Mouse (Mus musculus) gonadal fat pad, adult 2 months (tissue): ENCODE measurements around the gene Scn8a. TPM values are rescaled to one million over a fixed set of nuclear protein-coding genes. Genes with fewer than 3 reads are reported as not detected.
"Not testable (repeated sequence)": the region's sequence is repeated elsewhere in the genome, so short reads cannot be mapped to it uniquely, and the experiment has no call there.

Experiments
- DNase-seq: peaks from one replicate; pipeline ENCODE4 v3.0.0-alpha.2; 2012; ENCODE audit warnings: low read depth
- polyA plus RNA-seq: library from polyadenylated mRNA; depleted of rRNA; stranded (reverse); fragments of >200 nt; gene quantifications from 2 replicates; pipeline ENCODE4 v1.2.3, GENCODE M21; 2012; rRNA removed

The Scn8a gene
- polyA plus RNA-seq: 1.1 and 1.6 TPM in 2 replicates

DNA sequence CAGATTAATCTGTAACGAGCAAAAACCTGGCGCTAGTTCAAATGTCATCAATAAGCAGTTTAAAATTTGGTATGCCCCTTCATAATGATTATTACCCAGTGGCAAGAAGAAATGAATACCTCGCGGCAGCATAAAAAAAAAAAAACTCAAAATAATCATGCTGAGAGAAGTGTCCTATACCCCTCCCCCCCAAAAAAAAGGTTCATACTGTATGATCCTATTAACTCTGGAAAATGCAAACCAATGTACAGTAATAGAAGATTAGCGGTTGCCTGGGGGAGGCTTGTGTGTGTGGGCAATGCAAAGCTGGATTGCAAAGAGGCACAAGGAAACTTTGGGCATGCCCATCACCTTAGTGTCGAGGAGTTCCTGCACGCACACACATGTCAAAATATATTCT lies at the start of gene Scn8a:
Gene Scn8a, plus strand, starts transcription at position 301 of the 400 bp plus-strand sequence.
- DNase-seq: no peak

DNA sequence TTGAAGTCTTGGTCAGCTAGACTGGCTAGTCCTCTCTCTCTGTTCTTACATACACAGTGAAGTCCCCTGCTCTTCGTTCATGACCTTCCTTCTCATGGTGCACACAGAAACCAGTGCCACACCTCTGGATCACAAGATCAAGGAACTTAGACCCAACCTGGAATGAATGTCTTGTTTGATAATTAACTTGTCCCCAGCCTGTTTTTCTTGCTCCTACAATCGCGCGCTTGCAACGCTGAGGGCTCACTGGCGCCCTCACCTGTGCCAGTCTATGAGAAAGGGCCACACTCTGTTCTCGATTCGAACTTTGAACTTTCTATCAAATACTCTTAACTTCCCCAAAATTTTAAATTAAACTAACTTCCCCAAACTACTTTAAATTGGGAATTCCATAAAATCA lies 47.8 kb upstream of the Scn8a start:
- no peak for DNase-seq

DNA sequence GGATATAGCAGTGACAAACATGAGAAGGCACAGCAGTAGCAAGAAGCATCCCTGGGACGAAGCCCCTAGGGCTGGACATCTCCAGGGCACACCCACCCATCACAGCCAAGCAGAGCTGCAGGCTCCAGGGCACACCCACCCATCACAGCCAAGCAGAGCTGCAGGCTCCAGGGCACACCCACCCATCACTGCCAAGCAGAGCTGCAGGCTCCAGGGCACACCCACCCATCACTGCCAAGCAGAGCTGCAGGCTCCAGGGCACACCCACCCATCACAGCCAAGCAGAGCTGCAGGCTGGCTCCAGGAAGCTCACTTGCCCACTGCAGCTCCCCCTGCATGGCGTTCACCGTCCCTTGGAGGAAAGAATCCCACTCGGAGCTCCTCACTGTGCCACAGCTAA lies 47.3 kb upstream of the Scn8a start:
- DNase-seq: not testable (repeated sequence)

DNA sequence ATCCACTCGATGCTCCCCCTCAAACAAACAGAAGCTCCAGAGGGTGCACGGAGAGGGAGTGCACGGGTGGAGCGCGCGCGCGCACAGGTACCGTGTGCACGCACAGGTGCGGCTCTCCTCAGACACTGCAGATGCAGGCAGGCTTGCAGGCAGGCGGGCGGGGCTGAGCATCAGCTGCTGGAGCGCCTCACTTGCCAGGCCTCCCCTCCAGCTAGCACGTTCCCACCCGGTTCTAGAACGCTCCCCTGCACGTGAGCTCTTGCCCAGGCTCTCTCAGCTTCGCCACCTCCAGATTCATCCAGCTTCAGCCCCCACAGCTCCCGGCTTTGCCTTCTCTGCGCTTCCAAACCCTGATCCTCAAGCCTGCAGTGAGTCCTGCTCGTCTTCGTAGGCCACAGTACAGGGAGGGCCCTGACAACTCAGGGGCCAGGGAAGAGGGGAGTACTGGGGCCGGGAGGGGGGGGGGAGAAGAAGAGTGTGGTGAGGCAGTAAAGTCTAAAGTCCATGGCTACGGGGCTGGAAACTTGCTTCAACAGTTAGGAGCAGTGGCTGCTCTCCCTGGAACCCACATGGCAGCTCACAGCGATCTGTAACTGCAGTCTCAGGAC lies 44.3 kb upstream of the Scn8a start:
- no peak for DNase-seq

DNA sequence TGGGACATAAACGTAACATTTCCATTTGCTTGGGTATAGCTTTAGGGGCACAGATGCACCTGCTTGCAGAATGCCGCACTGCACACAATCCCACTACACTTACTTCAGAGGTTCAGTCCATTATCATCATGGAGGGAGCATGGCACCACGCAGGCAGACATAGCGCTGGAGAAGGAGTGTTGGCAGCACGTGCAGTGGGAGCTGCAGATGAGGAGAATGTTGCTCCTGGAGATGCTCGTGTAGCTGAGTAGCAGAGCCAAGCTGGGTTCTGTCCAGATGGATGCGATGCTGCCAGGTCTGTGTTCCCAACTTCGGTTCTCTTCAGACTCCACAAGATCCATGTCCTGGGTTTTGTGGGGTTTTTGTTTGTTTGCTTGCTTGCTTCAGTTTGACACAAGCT lies 43.6 kb upstream of the Scn8a start:
- DNase-seq: no peak

DNA sequence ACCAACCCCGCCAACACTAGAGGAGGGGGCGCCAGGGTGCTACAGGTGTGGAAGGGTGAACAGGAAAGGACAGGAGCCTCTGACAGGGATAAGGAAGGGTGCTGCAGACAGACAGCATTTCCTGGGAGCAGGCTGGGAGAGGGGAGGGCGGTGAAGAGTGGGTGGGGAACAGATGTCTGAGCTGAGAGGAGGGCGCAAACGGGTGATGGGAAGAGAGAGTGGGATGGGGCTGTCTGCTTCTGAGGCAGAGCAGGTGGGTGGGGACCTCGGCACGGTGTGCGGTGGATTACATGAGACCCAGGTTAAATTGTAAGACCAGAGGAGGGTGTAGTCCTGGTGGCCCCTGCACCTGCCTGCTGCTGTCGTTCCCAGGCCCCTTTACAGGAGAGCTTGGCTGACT lies 39.9 kb upstream of the Scn8a start:
- no peak for DNase-seq

DNA sequence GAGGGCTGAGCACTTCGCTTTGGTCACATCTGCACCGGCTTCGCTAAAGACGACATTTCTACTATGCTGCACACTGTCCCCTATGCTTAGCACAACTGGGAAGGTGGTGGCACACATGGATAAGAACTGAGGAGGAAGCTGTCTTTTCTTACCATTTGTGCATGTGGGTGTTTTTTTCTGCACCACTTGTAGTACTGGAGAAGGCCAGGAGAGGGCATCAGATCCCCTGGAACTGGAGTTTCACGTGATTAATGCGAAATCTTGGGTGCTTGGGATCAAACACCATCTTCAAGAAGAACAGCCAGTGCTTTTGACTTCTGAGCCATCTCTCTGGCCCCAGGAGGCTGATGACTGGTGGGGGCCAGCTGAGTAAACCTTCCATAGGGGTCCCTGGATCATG lies 39.0 kb upstream of the Scn8a start:
- DNase-seq: no peak

DNA sequence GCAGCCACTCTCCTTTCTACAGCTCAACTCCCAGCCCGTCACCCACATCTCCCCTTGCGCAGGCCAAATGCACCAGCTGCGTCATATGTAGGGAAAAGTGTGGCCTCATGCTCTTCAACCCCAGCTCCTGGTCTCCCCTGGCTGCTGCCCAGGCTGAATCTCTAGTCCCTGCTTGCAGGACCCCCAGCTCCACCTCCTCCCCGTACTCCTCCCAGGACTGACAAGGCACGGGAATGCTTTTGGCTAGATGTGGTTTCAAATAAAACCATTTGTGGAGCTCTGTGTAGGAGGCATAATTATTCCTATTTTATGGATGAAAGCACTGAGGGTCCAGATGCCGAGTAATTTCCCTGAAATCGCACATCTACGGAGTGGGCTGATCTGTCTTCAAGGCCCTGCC lies 37.5 kb upstream of the Scn8a start:
- DNase-seq: no peak

DNA sequence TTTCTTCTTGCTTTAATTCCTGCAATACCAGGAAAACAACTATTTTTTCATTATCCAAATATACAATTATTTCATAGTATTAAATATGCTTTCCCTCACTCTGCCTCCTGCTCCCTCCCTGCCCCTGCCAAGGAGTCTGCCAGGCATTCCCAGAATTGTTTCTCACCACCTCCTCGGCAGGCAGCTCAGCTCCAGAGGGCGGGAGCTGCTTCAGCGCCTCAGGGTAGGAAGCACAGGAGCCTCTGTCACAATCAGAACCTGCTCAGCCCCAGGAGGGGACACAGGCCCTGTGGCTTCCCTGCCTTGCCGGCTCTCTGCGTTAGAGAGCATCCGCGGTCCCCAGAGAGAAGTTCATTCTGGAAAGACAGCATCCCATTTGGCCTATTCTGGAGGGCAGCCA lies 36.9 kb upstream of the Scn8a start:
- DNase-seq: no peak

DNA sequence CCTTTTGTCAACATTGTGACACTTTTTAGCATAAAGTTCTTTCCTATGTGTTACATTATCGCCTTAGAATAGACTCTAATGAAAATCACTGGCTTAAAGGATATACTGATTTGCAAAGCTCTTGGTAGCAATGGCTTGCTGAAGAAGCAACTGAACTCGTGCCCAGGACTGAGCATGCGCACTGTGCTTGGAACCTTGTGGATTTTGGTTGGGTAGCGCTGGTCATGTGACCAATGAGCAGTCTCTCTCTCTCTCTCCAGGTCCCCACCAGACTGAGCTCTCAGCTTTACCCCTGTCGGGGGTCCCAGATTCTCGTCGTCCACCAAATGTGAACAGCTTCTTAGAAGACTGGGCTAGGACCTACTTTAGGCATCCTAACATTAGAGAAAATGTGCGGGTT lies 32.9 kb upstream of the Scn8a start:
- no peak for DNase-seq

DNA sequence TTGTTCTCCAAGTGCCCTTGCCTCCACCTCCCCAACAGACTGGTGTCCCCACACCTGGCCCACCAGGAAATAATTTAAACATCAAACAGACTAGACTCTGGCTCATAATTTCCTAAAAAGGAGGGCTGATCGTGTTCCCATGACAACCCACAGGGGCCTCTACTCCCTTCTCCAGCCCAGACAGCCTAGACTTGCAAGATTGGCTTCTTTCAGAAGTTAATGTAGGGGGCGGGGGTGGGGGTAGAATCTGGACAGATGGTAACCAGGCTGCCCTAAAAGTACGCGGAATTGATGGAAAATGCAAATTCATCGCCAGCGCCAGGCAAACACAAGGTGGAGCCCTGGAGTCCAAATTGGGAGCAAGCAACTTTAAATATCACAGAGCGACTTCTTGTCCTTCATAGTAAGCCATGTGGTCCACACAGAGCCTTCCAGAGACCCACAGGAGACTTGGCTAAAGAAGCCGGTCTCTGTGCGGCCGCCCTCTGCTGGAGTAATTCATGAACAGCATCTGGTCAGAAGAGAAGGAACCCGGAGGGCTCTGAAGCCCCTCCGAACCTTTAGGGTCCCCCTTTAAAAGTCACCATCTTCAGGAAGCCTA lies 31.0 kb upstream of the Scn8a start:
- no peak for DNase-seq

DNA sequence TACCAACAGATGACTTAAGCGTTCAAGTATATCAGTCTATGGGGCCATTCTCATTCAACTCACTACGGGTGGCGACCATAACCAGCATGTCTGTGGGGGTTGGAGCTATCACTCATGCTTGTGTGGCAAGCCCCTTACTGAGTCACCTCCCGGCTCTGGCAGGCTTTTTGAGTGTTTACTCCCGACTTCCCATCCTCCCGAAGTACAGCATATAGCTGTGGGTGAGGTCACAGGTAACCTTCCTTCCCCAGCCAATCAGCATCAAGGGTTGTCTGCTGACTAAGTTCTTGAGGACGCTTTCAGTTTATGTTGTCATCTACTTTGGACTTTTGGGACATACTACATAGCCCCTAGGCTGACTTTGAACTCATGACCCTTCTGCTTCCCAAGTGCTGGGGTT lies 25.3 kb upstream of the Scn8a start:
- no peak for DNase-seq

DNA sequence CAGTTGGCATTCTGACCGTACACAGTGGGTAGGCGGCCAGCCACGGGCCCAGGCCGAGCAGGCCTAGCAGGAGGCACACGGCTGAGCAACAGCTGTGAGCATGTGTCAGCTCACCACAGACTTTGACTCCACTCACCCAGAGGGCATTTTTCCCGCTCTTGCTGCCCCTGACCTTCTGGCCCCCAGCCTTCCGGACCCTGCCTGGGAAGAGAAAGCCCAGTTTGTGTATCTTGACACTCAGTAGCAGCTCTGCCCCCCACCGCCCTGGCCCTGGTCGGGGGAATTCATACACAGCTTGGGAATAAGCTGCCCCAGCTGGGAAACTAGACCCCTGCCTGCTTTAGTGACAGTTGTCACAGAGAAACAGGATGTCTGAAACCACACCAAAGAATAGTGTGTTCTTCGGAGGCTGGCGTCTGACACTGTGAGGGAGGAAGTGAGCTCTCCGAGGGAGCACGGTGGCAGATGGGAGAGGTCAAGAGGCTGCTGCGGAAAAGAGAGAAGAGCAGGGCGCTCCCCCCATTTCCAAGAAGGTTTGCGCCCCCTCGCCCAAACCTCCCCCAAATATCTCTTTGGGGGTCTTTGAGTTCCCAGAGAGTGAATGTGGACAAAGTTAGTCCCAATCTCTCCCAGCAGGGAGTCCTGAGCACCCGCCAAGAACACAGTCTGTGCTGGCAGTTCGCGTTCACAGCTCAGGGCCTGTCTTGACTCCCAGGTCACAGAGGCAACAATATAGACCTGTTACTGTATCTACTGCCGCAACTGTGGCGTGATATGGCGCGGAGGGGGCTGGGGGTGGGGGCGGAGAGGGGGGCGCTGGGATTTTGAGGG lies 24.4 kb upstream of the Scn8a start:
- DNase-seq: no peak

DNA sequence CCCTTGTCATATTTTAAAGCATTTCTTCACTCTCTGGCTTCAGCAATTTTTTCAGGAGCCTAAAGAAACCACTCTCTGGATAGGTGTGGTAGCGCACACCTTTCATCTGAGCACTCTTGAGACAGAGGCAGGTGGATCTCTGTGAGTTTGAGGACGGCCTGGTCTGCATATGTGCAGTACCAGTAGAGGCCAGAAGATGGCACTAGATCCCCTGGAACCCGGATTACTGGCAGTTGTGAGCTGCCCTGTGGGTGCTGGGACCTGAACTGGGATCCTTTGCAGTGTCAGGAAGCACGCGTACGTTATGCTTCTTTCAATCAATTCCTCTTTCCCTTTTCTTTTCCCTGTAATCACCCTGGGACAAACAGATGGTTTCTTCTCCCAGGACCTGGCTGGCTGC lies 22.5 kb upstream of the Scn8a start:
- DNase-seq: no peak

DNA sequence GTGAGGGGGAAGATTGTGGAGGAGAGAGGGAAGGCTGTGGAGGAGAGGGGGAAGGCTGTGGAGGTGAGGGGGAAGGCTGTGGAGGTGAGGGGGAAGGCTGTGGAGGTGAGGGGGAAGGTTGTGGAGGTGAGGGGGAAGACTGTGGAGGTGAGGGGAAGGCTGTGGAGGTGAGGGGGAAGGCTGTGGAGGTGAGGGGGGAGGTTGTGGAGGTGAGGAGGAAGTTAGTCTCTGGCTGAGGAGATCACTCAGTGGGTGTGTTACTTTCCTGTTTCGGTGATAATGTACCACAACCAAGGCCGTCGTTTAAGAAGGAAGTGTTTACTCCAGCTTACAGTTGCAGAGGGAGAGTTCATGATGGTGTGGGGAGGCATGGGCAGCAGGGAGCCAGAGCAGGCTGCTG lies 12.1 kb upstream of the Scn8a start:
- no peak for DNase-seq

DNA sequence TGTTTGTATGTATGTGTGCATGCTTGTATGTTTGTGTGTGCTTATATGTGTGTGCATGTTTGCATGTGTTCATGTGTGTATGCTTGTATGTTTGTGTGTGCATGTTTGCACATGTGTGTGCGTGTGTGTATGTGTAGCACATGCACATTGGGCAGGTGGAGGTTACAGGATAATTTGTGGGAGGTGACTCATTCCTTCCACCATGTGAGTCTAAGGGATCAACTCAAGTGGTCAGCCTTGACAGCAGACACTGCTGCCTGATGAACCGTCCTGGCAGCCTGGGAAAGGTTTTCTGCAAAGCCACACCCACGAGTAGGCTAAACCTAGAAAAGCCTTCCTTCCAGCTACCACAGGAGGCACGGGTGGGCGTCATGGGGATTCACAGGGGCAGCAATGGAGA lies 8.8 kb upstream of the Scn8a start:
- DNase-seq: no peak

DNA sequence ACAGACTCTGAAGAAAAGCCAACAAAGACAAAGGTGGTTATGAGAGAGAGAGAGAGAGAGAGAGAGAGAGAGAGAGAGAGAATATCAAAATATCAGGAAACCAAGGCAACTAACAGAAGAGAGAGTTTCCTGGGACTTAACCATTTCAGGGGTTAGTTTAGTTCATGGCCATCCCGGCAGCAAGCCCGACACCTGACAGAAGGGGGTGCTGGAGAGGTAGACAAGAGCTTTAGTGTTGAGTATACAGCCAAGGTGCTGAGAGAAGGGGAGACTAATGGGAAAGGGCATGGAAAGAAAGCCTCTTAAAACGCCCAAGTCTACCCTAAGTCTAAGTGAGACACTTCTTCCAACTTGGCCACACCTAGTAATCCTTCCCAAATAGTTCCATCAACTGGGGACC lies 4.1 kb upstream of the Scn8a start:
- no peak for DNase-seq

DNA sequence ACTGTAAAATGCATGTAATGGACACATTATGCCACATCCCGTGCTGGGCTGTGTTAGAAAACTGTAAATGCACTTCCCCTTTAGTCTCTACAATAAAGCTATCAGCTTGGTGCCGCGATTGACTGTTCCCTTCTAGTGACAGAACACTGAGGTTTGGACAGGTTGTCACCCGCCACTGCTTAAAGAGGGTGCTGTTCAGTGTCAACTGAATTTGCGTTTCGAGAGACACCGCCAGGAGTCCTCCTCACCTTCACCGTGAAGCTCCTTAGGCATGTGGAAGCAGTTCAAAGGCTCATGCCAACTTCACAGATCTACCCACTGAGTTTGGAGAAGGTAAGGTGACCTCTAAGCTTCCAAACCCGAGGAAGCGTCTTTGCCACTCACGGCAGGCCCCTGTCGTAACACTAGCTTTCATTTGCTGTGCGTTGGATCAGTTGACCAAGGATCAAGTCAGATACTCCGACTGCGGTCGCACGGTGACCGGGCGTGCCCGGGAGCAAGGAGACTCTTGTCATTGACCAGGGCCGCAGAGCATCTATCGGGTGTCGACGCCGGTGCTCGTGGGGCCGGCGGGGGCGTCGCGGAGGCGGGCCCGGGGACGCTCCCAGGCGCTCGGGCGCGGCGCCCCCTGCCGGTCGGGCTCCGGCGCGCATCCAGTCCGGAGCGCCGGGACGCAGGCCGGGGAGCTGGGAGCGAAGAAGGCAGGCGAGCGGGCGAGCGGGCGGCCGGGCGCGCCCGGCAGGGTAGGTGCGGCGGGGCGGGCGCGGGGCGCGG lies 530 bp downstream of the Scn8a start:
- DNase-seq: no peak

DNA sequence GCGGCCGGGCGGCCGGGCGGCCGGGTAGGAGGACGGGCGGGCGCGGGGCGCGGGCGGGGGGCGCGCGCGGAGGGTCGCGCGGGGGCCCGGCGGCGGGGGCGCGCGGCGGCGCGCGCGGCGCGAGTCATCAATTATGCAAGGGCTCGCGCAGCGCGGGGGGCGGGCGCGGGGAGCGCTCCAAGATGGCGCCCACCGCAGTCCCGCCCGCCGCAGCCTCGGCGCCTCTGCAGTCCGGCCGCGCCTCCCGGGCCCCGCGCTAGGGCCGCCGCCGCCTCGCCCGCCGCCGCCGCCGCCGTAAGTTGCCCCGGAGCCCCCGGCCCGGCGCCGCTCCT lies 1.1 kb downstream of the Scn8a start:
- no peak for DNase-seq

DNA sequence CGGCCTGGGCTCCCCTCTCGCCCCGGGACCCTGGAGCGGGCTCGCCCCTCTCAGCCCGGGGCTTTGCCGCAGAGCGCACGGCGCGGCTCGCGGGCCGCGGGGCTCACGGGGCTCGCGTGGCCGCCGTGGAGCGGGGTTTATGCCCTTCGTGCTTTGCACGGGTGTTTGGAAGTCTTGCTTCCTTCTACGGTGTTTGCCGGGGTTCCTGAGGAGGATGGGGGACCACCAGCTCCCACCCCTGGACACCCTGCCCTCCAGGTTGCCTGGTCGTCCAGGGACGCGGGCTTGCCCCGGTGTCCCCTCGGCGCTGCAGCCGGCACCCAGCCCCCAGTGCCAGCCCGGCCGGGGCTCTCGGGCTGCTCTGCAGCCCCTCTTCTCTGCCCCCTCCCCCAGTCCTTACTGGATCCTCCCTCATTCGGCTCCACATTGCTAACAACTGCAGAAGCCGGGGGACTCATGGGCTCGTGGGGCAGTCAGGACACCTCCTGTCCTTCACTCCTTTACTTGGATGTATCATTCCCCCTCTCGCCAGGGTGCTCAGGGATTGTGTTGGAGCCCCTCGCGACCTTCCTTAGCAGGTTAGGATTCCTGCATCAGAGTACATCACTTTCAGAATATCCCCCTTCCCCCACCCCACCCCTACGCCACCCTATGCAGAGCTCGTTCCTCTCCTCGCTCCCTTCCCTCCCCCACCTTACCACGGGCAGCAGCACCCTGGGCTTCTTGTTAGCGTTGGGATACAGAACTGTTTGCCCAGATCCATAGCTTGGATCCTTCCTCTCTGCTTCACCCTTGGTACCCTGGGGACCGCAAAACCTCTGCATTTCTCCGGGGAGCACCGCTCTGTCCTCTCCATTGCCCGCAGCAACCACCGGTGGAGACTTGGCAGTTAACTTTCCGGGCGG lies 1.7 kb downstream of the Scn8a start:
- no peak for DNase-seq

DNA sequence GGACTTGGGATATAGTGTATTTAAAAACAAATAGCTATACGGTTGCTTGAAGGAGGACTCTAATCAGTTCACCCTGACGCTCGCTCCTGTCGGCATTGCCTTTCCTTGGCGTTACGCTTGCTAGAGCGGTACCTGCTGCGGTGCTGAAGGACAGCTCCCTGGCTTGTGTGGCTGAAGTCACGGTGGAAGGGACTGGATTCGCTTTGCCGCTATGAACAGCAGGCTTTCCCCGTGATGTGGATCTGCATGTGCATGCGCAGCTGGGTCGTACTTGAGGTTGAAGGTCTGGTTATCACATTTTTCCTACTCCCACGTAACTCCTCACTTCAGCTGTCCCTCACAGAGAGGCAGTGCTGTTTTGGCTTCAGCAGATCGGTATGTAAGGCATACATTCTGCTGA lies 3.5 kb downstream of the Scn8a start:
- DNase-seq: peak; percentile 3

DNA sequence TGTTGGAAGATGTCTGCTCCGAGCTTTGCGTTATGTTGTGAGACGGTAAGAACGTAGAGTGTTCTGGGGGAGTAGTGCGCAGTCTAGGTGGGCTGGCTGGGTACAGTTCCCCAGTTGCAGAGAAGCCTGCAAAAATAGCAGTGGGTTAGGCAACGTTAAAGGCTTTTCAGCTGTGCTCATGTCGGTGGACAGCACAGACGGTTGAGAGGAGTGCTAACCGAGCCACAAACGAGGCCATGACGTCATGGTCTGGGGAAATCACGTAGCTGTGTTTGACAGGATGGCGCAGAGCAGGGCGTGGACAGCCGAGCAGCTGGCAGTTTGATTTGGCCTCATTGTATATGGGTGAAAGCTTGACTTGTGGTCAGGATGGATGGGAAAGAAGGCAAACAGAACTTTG lies 9.4 kb downstream of the Scn8a start:
- no peak for DNase-seq
